Mouse (Mus musculus): ENCODE data around the gene Wnt3a. TPM values are rescaled to one million over a fixed set of nuclear protein-coding genes. Genes with fewer than 3 reads are reported as not detected.
A peak's percentile ranks its signal among the peaks of the same experiment; 100 is the strongest.
"Not testable (repeated sequence)": the region's sequence is repeated elsewhere in the genome, so short reads cannot be mapped to it uniquely, and the experiment has no call there.

Gene Wnt3a
- polyA plus RNA-seq, 1 experiment from 2014 or later: not detected

DNA sequence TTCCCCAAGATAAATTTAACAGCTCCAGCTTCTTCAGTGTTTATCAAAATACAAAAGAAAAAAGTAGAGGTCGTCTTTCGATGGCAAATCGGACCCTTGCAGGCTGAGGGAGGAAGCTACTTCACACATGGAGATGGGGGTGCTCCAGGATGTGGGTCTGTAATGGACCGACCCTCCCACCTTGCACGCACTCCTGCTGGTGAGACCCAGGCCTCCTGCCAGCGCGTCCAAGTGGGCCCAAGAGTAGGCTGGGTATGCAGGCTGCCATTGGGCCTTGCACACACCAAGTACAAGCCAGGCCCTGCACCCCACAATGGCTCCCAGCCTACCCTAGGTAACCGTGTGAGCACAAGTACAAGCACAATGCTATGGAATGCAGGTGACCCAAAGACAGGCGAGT is 79.0 kb downstream of the Wnt3a start:
- H3K4me3 ChIP-seq (ENCODE audit: low read length); ATAC-seq (ENCODE audit: low FRiP score, low TSS enrichment); H3K9ac ChIP-seq (ENCODE audit: low read depth, low read length); H3K4me1 ChIP-seq (ENCODE audit: control insufficient read depth, insufficient read depth, low read length); H3K27ac ChIP-seq (ENCODE audit: low read depth, low read length); H3K27me3 ChIP-seq (ENCODE audit: control insufficient read depth, insufficient read depth, low read length); H3K9me3 ChIP-seq (ENCODE audit: control insufficient read depth, low read length); H3K4me2 ChIP-seq (replicated peaks; ENCODE audit: low read depth, low read length): not testable (repeated sequence)
- WGBS: 89% methylated on average over 9 of the region's 9 CpGs
- H3K36me3 ChIP-seq (ENCODE audit: control insufficient read depth, insufficient read depth, low read length): peaks cover 42% of the 10 kb centered on the region

DNA sequence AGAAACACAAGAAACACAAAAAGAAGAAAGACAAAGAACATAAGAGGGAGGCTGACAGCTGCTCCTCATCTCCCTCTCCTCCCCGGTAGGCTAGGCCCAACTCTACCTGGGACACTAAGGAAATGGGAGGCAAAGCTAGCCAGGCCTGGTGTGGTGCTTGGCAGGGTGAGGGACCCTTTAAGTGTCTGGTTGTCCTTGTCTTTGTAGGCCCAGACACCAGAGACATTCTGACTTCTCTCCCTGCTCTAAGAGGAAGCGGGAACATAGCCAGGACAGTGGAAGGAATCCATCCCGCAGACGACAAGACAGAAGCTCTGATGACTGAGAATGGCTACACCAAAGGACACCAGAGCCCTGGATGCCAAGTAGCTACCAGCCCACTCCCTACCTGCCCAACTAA is 80.5 kb downstream of the Wnt3a start:
- Histone ChIP-seq H3K27me3 (ENCODE audit: control insufficient read depth, insufficient read depth, low read length) (no peaks in the 10 kb centered on the region), H3K4me2 (replicated peaks; ENCODE audit: low read depth, low read length) (no peak overlapping the region), H3K27ac (ENCODE audit: low read depth, low read length) (no peak overlapping the region), H3K9me3 (ENCODE audit: control insufficient read depth, low read length) (no peaks in the 10 kb centered on the region), H3K36me3 (ENCODE audit: control insufficient read depth, insufficient read depth, low read length) (peaks cover 45% of the 10 kb centered on the region), H3K9ac (ENCODE audit: low read depth, low read length) (no peak overlapping the region; the same call in 1 of the 2 replicates), H3K4me3 (ENCODE audit: low read length) (no peak overlapping the region), H3K4me1 (ENCODE audit: control insufficient read depth, insufficient read depth, low read length) (peaks cover 9% of the 10 kb centered on the region)
- no peak for ATAC-seq (ENCODE audit: low FRiP score, low TSS enrichment)
- 90% methylated on average over 4 of the region's 4 CpGs for WGBS

DNA sequence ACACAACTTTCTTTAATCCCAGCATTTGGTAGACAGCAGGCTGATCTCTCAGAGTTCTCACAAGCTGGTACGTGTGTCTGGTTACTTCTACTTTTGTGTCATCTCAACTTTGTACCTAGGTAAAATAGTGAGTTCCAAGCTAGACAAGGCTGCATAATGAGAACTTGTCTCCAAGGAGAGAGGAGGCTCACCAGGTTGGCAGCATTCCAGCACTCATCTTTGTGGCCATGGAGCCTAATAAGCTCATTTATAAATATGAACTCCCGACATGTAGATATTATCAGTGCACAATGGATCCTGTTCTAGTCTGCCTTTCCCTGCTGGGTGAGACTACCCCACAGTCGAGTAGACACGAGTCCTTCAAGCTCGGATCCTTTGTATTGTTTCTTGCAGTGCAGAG is 81.0 kb downstream of the Wnt3a start:
- peak overlapping the region; percentile 8; the same call in 1 of the 2 replicates for H3K27ac ChIP-seq (ENCODE audit: low read depth, low read length)
- no peak overlapping the region for H3K9ac ChIP-seq (ENCODE audit: low read depth, low read length)
- ATAC-seq (ENCODE audit: low FRiP score, low TSS enrichment): no peak
- H3K27me3 ChIP-seq (ENCODE audit: control insufficient read depth, insufficient read depth, low read length): no peaks in the 10 kb centered on the region
- H3K9me3 ChIP-seq (ENCODE audit: control insufficient read depth, low read length): no peaks in the 10 kb centered on the region
- peaks cover 49% of the 10 kb centered on the region for H3K36me3 ChIP-seq (ENCODE audit: control insufficient read depth, insufficient read depth, low read length)
- H3K4me1 ChIP-seq (ENCODE audit: control insufficient read depth, insufficient read depth, low read length): peaks cover 9% of the 10 kb centered on the region
- WGBS: 78% methylated on average over 5 of the region's 5 CpGs
- H3K4me2 ChIP-seq (replicated peaks; ENCODE audit: low read depth, low read length): peak overlapping the region; percentile 85
- peak overlapping the region; percentile 87; the same call in 1 of the 2 replicates for H3K4me3 ChIP-seq (ENCODE audit: low read length)

DNA sequence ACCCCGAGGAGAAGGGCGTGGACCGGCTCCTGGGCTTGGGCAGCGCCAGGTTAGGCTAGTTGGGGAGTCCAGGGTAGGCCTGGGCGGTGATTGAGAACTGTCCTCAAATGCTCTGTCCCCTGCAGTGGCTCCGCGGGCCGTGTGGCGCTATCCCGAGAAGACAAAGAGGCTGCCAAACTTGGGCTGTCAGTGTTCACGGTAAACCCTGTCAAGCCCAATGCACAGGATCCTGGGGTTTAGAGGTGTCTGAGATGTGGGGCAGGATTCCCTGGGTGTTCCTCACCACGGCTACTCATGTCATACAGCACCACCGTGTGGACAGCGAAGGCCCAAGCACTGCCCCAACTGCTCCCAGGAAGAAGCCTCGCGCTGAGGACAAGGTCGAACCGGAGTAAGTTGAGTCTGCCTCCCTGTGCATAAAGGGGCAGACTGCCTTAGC is 81.5 kb downstream of the Wnt3a start:
- Histone ChIP-seq H3K4me1 (ENCODE audit: control insufficient read depth, insufficient read depth, low read length) (peaks cover 9% of the 10 kb centered on the region), H3K4me2 (replicated peaks; ENCODE audit: low read depth, low read length) (peak overlapping the region; percentile 85), H3K27me3 (ENCODE audit: control insufficient read depth, insufficient read depth, low read length) (no peaks in the 10 kb centered on the region), H3K36me3 (ENCODE audit: control insufficient read depth, insufficient read depth, low read length) (peaks cover 47% of the 10 kb centered on the region), H3K9ac (ENCODE audit: low read depth, low read length) (peak overlapping the region; percentile 84), H3K4me3 (ENCODE audit: low read length) (peak overlapping the region; percentile 87), H3K27ac (ENCODE audit: low read depth, low read length) (peak overlapping the region; percentile 95; the same call in 1 of the 2 replicates), H3K9me3 (ENCODE audit: control insufficient read depth, low read length) (no peaks in the 10 kb centered on the region)
- ATAC-seq (ENCODE audit: low FRiP score, low TSS enrichment): peak; percentile 69
- WGBS: 12% methylated on average over 18 of the region's 18 CpGs

DNA sequence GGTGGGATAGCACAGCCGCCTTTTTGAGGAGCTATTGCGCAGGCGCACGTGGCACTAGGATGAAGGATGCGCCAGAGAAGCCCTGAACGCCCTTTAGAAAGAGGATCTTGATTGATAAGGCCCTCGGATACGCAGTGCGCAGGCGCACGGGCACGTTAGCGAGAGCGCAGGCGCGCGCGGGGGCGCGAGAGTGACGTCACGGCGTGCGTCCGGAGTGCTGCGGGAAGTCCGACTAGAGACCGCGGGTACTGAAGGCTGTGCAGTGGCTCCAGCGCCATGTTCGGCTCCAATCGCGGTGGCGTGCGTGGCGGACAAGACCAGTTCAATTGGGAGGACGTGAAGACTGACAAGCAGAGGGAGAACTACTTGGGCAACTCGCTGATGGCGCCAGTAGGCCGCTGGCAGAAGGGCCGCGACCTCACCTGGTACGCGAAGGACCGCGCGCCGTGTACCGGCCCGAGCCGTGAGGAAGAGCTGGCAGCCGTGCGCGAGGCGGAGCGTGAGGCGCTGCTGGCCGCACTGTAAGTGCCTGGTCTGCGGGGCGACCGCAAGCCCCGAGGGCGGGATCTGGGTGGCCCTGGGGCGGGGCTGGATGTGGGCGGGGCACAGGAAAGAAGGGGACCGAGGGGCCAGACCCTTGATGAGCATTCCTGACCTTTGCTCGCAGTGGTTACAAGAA is 82.3 kb downstream of the Wnt3a start, which contains the start of gene 2310033P09Rik:
Gene 2310033P09Rik, plus strand, starts transcription at position 169 of the 679 bp plus-strand sequence.
- peak within 1 kb of the TSS; percentile 87 for H3K4me3 ChIP-seq (ENCODE audit: low read length)
- peak; percentile 85 for ATAC-seq (ENCODE audit: low FRiP score, low TSS enrichment)
- H3K4me1 ChIP-seq (ENCODE audit: control insufficient read depth, insufficient read depth, low read length): peaks cover 9% of the 10 kb centered on the region
- H3K36me3 ChIP-seq (ENCODE audit: control insufficient read depth, insufficient read depth, low read length): peaks cover 44% of the 10 kb centered on the region
- H3K9ac ChIP-seq (ENCODE audit: low read depth, low read length): peak within 1 kb of the TSS; percentile 84
- no peaks in the 10 kb centered on the region for H3K27me3 ChIP-seq (ENCODE audit: control insufficient read depth, insufficient read depth, low read length)
- H3K27ac ChIP-seq (ENCODE audit: low read depth, low read length): peak within 1 kb of the TSS; percentile 95
- WGBS: under 1% methylated on average over 65 of the region's 67 CpGs
- H3K9me3 ChIP-seq (ENCODE audit: control insufficient read depth, low read length): no peaks in the 10 kb centered on the region
- H3K4me2 ChIP-seq (replicated peaks; ENCODE audit: low read depth, low read length): peak within 1 kb of the TSS; percentile 85

DNA sequence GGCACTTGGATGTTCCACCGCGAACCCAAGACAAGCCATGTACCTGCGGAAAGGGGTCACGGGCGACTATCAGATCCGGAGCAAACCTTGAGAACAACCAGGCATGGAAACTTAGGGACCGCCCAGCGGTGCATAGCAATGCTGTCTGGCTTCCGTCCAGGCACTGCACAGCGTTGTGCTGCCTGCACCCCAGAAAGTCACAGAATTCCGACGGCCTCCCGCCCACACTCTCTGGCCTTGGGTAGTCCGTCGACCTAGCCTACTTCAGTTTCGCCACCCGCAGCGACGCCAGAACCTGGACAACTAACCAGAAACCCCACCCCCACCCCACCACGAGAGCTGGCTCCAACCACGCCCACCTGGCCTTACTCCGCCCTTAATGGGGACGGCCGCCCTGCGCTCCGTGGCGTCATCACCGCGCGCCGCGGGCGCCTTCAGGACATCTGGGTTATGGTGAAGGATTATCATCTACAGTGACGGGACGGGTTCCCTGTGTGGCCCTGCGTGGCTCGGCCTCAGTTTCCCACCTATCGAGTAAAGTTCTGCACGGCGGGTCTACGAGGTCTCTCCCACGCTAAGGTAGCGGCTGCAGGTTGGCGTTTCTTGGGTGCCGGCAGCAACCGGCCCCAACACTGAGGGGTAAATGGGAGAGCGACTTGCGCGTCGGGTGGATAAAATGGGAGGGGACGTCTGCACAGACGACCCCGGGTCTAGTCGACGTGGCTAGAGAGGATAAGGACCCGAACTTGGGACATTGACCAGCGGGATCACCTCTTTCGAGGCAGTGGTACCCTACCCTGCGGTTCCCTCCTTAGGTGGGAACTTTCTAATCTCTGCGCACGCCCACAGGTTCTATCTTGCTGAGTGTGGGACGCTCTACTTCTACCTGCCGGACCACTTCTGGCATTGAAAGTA is 88.2 kb downstream of the Wnt3a start, which contains the start of gene Mrpl55:
Gene Mrpl55, plus strand, starts transcription at position 406 of the 915 bp plus-strand sequence.
- H3K36me3 ChIP-seq (ENCODE audit: control insufficient read depth, insufficient read depth, low read length): peaks cover 17% of the 10 kb centered on the region
- H3K9ac ChIP-seq (ENCODE audit: low read depth, low read length): peak within 1 kb of the TSS; percentile 65
- peak; percentile 95 for ATAC-seq (ENCODE audit: low FRiP score, low TSS enrichment)
- peak within 1 kb of the TSS; percentile 60; the same call in 1 of the 2 replicates for H3K27ac ChIP-seq (ENCODE audit: low read depth, low read length)
- H3K9me3 ChIP-seq (ENCODE audit: control insufficient read depth, low read length): no peaks in the 10 kb centered on the region
- H3K4me1 ChIP-seq (ENCODE audit: control insufficient read depth, insufficient read depth, low read length): 0 out of 2 replicates have a peak, but pooled peaks cover 6% of the 10 kb centered on the region
- H3K4me2 ChIP-seq (replicated peaks; ENCODE audit: low read depth, low read length): peak within 1 kb of the TSS; percentile 86
- no peaks in the 10 kb centered on the region for H3K27me3 ChIP-seq (ENCODE audit: control insufficient read depth, insufficient read depth, low read length)
- peak within 1 kb of the TSS; percentile 53 for H3K4me3 ChIP-seq (ENCODE audit: low read length)
- WGBS: under 1% methylated on average over 63 of the region's 63 CpGs

DNA sequence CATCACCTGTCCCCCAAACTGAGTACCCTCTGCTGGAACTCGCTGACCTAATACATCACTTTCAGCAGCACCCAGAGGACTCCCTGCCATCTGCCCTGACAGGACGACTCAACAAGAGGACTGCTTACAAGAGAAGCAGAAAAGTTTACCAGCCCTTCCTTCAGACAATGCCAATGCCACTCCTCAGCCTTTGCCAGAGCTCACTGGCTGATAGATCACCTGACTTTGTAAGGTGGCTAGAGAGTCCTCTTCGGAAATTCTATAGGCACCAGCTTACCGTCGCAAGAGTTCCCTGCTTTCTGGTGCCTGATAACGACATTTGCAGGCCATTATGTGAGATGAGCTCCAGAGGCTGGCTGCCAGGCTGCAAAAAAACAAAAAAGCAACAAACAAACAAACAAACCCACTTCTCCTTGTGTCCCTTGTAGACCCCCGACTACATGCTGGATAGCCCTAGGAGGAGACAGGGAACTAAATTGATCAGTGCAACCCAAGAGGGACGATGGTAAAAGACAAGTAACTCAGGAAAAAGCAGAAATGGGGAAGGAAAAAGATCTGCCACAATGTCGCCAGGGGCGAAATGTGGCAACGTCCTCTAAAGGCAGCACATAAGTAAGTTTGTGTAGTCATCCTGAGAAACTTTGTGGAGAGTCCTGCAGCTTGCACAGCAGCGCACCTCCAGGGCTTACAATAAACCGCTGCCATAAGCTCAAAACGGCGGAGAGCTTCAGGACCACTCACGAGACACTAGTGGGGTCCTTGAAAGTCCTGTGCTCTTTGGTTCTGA is 89.1 kb downstream of the Wnt3a start:
- no peaks in the 10 kb centered on the region for H3K9me3 ChIP-seq (ENCODE audit: control insufficient read depth, low read length)
- H3K4me2 ChIP-seq (replicated peaks; ENCODE audit: low read depth, low read length): peak overlapping the region; percentile 86
- WGBS: 31% methylated on average over 16 of the region's 16 CpGs

More for the DNA sequence above, 89.1 kb downstream of the Wnt3a start:
- 0 out of 2 replicates have a peak, but pooled peaks have one; percentile 7 for ATAC-seq (ENCODE audit: low FRiP score, low TSS enrichment)
- Histone ChIP-seq H3K4me1 (ENCODE audit: control insufficient read depth, insufficient read depth, low read length) (0 out of 2 replicates have a peak, but pooled peaks cover 6% of the 10 kb centered on the region), H3K4me3 (ENCODE audit: low read length) (peak overlapping the region; percentile 53), H3K36me3 (ENCODE audit: control insufficient read depth, insufficient read depth, low read length) (peaks cover 12% of the 10 kb centered on the region), H3K27me3 (ENCODE audit: control insufficient read depth, insufficient read depth, low read length) (no peaks in the 10 kb centered on the region), H3K9ac (ENCODE audit: low read depth, low read length) (peak overlapping the region; percentile 65; the same call in 1 of the 2 replicates), H3K27ac (ENCODE audit: low read depth, low read length) (0 out of 2 replicates have a peak overlapping the region, but pooled peaks have one; percentile 60)
